Mouse (Mus musculus): ENCODE measurements at regions not wholly inside any gene's neighbourhood (a gene's known extent, or its start where the extent isn't known, plus 50 kb on each side); places are given as distances from the start of the nearest gene placed in this dataset.

- DNase-seq (ENCODE audit: low spot score) (no peak), ATAC-seq (ENCODE audit: low FRiP score, low read depth) (no peak)
- no peaks in the 10 kb centered on the region for H3K36me3 ChIP-seq (ENCODE audit: control insufficient read depth, insufficient read depth, low read length)
- no peak overlapping the region for H3K4me3 ChIP-seq (replicated peaks; ENCODE audit: low read length)
- WGBS, result 74% methylated on average over 3 of the region's 3 CpGs
- H3K4me1 ChIP-seq (ENCODE audit: control insufficient read depth, insufficient read depth, low read length), result peaks cover 5% of the 10 kb centered on the region; the same call in 1 of the 2 replicates
- TF ChIP-seq POLR2A (IDR thresholded peaks at IDR 0.05; ENCODE audit: borderline replicate concordance, extremely low read depth, insufficient read depth, insufficient read length), result no peak
- no peaks in the 10 kb centered on the region for H3K27me3 ChIP-seq (ENCODE audit: control insufficient read depth, insufficient read depth, low read length)
- peaks cover 9% of the 10 kb centered on the region; the same call in 1 of the 2 replicates for H3K9me3 ChIP-seq (ENCODE audit: control insufficient read depth, low read length)
- no peak overlapping the region for H3K9ac ChIP-seq (ENCODE audit: low read depth, low read length, severe bottlenecking)
- H3K27ac ChIP-seq (replicated peaks; ENCODE audit: low read depth, low read length), result no peak overlapping the region
- no peak overlapping the region for H3K4me2 ChIP-seq (replicated peaks; ENCODE audit: low read depth, low read length, severe bottlenecking)
Observed at GRCm38 (mm10) chr1:185900316-185900715, 216.8 kb downstream of the Lyplal1 start.

- Histone ChIP-seq H3K4me1 (ENCODE audit: control insufficient read depth, insufficient read depth, low read length) (peaks cover 5% of the 10 kb centered on the region; the same call in 1 of the 2 replicates), H3K36me3 (ENCODE audit: control insufficient read depth, insufficient read depth, low read length) (no peaks in the 10 kb centered on the region), H3K4me2 (replicated peaks; ENCODE audit: low read depth, low read length, severe bottlenecking) (no peak overlapping the region), H3K9ac (ENCODE audit: low read depth, low read length, severe bottlenecking) (no peak overlapping the region), H3K4me3 (replicated peaks; ENCODE audit: low read length) (no peak overlapping the region), H3K9me3 (ENCODE audit: control insufficient read depth, low read length) (peaks cover 9% of the 10 kb centered on the region; the same call in 1 of the 2 replicates), H3K27me3 (ENCODE audit: control insufficient read depth, insufficient read depth, low read length) (no peaks in the 10 kb centered on the region), H3K27ac (replicated peaks; ENCODE audit: low read depth, low read length) (no peak overlapping the region)
- no peak for TF ChIP-seq POLR2A (IDR thresholded peaks at IDR 0.05; ENCODE audit: borderline replicate concordance, extremely low read depth, insufficient read depth, insufficient read length)
- no peak for ATAC-seq (ENCODE audit: low FRiP score, low read depth)
- 88% methylated on average over 3 of the region's 3 CpGs for WGBS
- no peak for DNase-seq (ENCODE audit: low spot score)
Observed at GRCm38 (mm10) chr1:185902395-185902794, 214.7 kb downstream of the Lyplal1 start.

GRCm38 (mm10) chr1:185905666-185906065, 211.4 kb downstream of the Lyplal1 start:
- no peak for DNase-seq (ENCODE audit: low spot score)
- no peaks in the 10 kb centered on the region for H3K36me3 ChIP-seq (ENCODE audit: control insufficient read depth, insufficient read depth, low read length)

GRCm38 (mm10) chr1:185915579-185915978, 201.5 kb downstream of the Lyplal1 start:
- 5% methylated on average over 2 of the region's 2 CpGs for WGBS
- ATAC-seq (ENCODE audit: low FRiP score, low read depth), result peak; percentile 86
- H3K4me3 ChIP-seq (replicated peaks; ENCODE audit: low read length), result no peak overlapping the region
- H3K4me1 ChIP-seq (ENCODE audit: control insufficient read depth, insufficient read depth, low read length), result peaks cover 14% of the 10 kb centered on the region; the same call in 1 of the 2 replicates
- no peaks in the 10 kb centered on the region for H3K27me3 ChIP-seq (ENCODE audit: control insufficient read depth, insufficient read depth, low read length)
- no peak overlapping the region for H3K9ac ChIP-seq (ENCODE audit: low read depth, low read length, severe bottlenecking)
- no peak for TF ChIP-seq POLR2A (IDR thresholded peaks at IDR 0.05; ENCODE audit: borderline replicate concordance, extremely low read depth, insufficient read depth, insufficient read length)
- no peak overlapping the region for H3K27ac ChIP-seq (replicated peaks; ENCODE audit: low read depth, low read length)
- H3K36me3 ChIP-seq (ENCODE audit: control insufficient read depth, insufficient read depth, low read length), result no peaks in the 10 kb centered on the region
- H3K4me2 ChIP-seq (replicated peaks; ENCODE audit: low read depth, low read length, severe bottlenecking), result no peak overlapping the region
- H3K9me3 ChIP-seq (ENCODE audit: control insufficient read depth, low read length), result no peaks in the 10 kb centered on the region
- DNase-seq (ENCODE audit: low spot score), result peak; percentile 73

More at GRCm38 (mm10) chr1:185905666-185906065, 211.4 kb downstream of the Lyplal1 start:
- Histone ChIP-seq H3K9me3 (ENCODE audit: control insufficient read depth, low read length) (peaks cover 9% of the 10 kb centered on the region; the same call in 1 of the 2 replicates), H3K27ac (replicated peaks; ENCODE audit: low read depth, low read length) (no peak overlapping the region), H3K4me1 (ENCODE audit: control insufficient read depth, insufficient read depth, low read length) (no peaks in the 10 kb centered on the region), H3K4me3 (replicated peaks; ENCODE audit: low read length) (no peak overlapping the region), H3K4me2 (replicated peaks; ENCODE audit: low read depth, low read length, severe bottlenecking) (no peak overlapping the region), H3K27me3 (ENCODE audit: control insufficient read depth, insufficient read depth, low read length) (no peaks in the 10 kb centered on the region), H3K9ac (ENCODE audit: low read depth, low read length, severe bottlenecking) (no peak overlapping the region)
- WGBS, result 69% methylated on average over 7 of the region's 7 CpGs
- no peak for ATAC-seq (ENCODE audit: low FRiP score, low read depth)
- TF ChIP-seq POLR2A (IDR thresholded peaks at IDR 0.05; ENCODE audit: borderline replicate concordance, extremely low read depth, insufficient read depth, insufficient read length), result no peak

GRCm38 (mm10) chr1:185918663-185919062, 198.4 kb downstream of the Lyplal1 start:
- WGBS, result 84% methylated on average over 1 of the region's 1 CpGs
- H3K27ac ChIP-seq (replicated peaks; ENCODE audit: low read depth, low read length), result no peak overlapping the region
- no peaks in the 10 kb centered on the region for H3K36me3 ChIP-seq (ENCODE audit: control insufficient read depth, insufficient read depth, low read length)
- H3K9me3 ChIP-seq (ENCODE audit: control insufficient read depth, low read length), result no peaks in the 10 kb centered on the region
- DNase-seq (ENCODE audit: low spot score) (peak; percentile 31), ATAC-seq (ENCODE audit: low FRiP score, low read depth) (no peak)
- no peak overlapping the region for H3K4me2 ChIP-seq (replicated peaks; ENCODE audit: low read depth, low read length, severe bottlenecking)
- H3K4me1 ChIP-seq (ENCODE audit: control insufficient read depth, insufficient read depth, low read length), result peaks cover 14% of the 10 kb centered on the region; the same call in 1 of the 2 replicates
- no peak overlapping the region for H3K4me3 ChIP-seq (replicated peaks; ENCODE audit: low read length)
- no peak for TF ChIP-seq POLR2A (IDR thresholded peaks at IDR 0.05; ENCODE audit: borderline replicate concordance, extremely low read depth, insufficient read depth, insufficient read length)
- no peaks in the 10 kb centered on the region for H3K27me3 ChIP-seq (ENCODE audit: control insufficient read depth, insufficient read depth, low read length)
- no peak overlapping the region for H3K9ac ChIP-seq (ENCODE audit: low read depth, low read length, severe bottlenecking)

GRCm38 (mm10) chr1:185923723-185924122, 193.4 kb downstream of the Lyplal1 start:
- WGBS, result 72% methylated on average over 2 of the region's 2 CpGs
- DNase-seq (ENCODE audit: low spot score) (no peak), ATAC-seq (ENCODE audit: low FRiP score, low read depth) (no peak)
- H3K27ac ChIP-seq (replicated peaks; ENCODE audit: low read depth, low read length), result no peak overlapping the region
- no peaks in the 10 kb centered on the region for H3K9me3 ChIP-seq (ENCODE audit: control insufficient read depth, low read length)
- no peak overlapping the region for H3K9ac ChIP-seq (ENCODE audit: low read depth, low read length, severe bottlenecking)
- H3K4me1 ChIP-seq (ENCODE audit: control insufficient read depth, insufficient read depth, low read length), result no peaks in the 10 kb centered on the region
- no peak overlapping the region for H3K4me2 ChIP-seq (replicated peaks; ENCODE audit: low read depth, low read length, severe bottlenecking)
- H3K4me3 ChIP-seq (replicated peaks; ENCODE audit: low read length), result no peak overlapping the region
- TF ChIP-seq POLR2A (IDR thresholded peaks at IDR 0.05; ENCODE audit: borderline replicate concordance, extremely low read depth, insufficient read depth, insufficient read length), result no peak
- H3K36me3 ChIP-seq (ENCODE audit: control insufficient read depth, insufficient read depth, low read length), result no peaks in the 10 kb centered on the region
- no peaks in the 10 kb centered on the region for H3K27me3 ChIP-seq (ENCODE audit: control insufficient read depth, insufficient read depth, low read length)
